Mouse (Mus musculus): ENCODE data around the gene Ube4b.
A peak's percentile ranks its signal among the peaks of the same experiment; 100 is the strongest.
"Not testable (repeated sequence)": the region's sequence is repeated elsewhere in the genome, so short reads cannot be mapped to it uniquely, and the experiment has no call there.

Gene Ube4b

GRCm38 (mm10) chr4:149426325-149427199 lies at the start of gene Ube4b:
Gene Ube4b, minus strand, starts transcription at chr4:149426749.
- DNase-seq (ENCODE audit: low read depth, low spot score): peak; percentile 96
- Histone ChIP-seq H3K27me3 (ENCODE audit: control insufficient read depth, insufficient read depth, low read length, poor library complexity, severe bottlenecking) (no peaks in the 10 kb centered on the region), H3K36me3 (ENCODE audit: control insufficient read depth, insufficient read depth, low read length, poor library complexity, severe bottlenecking) (no peaks in the 10 kb centered on the region)

DNA sequence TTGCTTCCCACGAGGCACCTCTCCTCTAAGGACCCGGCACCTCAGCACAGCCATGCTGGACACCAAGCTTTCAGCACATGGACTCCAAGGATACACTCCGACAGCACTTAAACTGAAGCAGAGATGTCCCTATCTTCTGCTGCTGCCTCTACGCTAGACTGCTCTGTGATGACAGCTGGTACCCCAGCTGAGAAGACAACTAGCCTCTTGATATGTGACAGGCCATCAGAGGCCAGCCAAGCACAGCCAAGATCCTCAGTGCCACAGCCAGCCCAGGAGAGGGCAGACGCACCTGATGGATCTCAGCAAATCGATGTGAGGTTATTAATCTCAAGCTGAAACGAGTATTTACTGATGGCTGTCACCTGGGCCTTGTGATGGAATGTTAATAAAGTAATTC lies 48.5 kb upstream of the Ube4b start:
- no peaks in the 10 kb centered on the region for H3K27me3 ChIP-seq (ENCODE audit: control insufficient read depth, insufficient read depth, low read length, poor library complexity, severe bottlenecking)
- no peak for DNase-seq (ENCODE audit: low read depth, low spot score)
- no peaks in the 10 kb centered on the region; the same call in 1 of the 2 replicates for H3K36me3 ChIP-seq (ENCODE audit: control insufficient read depth, insufficient read depth, low read length, poor library complexity, severe bottlenecking)

DNA sequence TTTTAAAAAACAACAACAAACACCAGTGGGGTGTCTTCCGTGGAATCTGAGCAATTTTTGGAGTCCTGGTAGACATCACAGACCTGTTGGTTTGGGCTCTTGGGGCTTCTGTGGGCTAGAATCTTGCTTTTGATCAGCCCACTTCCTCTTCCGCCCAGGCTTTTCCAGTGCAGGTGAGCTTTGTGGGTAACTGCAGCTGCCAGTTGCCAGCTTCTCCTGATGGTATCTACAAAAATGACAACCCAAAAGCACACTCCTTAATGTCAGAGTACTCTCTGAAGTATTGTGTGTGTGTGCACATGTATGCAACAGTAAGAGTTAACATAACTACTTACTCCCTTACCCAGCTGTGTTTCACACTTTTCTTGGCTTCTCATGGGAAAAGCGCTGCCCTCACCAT lies 43.0 kb upstream of the Ube4b start:
- peaks cover 2% of the 10 kb centered on the region; the same call in 1 of the 2 replicates for H3K36me3 ChIP-seq (ENCODE audit: control insufficient read depth, insufficient read depth, low read length, poor library complexity, severe bottlenecking)
- no peaks in the 10 kb centered on the region for H3K27me3 ChIP-seq (ENCODE audit: control insufficient read depth, insufficient read depth, low read length, poor library complexity, severe bottlenecking)
- peak; percentile 13 for DNase-seq (ENCODE audit: low read depth, low spot score)

GRCm38 (mm10) chr4:149463435-149463950 lies 36.9 kb upstream of the Ube4b start:
- Histone ChIP-seq H3K27me3 (ENCODE audit: control insufficient read depth, insufficient read depth, low read length, poor library complexity, severe bottlenecking) (no peaks in the 10 kb centered on the region), H3K36me3 (ENCODE audit: control insufficient read depth, insufficient read depth, low read length, poor library complexity, severe bottlenecking) (no peaks in the 10 kb centered on the region)
- DNase-seq (ENCODE audit: low read depth, low spot score): no peak

DNA sequence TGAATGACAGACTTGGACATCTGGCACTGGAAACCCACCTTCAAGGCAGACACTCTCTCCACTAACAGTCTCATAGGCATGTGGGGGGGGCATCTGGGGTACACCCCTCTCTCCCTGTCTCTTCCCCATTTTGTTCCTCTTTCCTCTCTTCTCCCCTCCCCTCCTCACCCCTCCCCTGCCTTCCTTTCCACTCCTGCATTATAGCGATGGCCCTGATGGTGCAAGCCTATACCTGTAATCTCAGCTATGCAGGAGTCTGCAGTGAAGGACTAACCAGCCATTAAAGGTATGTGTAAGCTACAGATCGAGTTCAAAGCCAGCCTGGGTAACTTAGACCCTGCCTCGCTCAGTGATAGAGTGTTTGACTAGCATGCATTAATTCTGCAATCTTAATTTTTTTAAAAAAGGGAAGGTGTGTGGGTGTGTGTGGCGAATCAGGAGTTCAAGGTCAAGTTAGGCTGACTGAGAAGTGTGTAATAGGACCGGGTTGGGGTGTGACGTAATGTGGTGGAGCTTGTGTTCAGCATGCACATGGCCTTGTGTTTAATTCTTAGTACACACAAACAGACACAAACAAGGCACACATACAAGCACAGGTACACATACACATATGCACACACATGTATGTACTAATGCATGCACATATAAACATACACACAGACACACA lies 35.9 kb upstream of the Ube4b start:
- Histone ChIP-seq H3K36me3 (ENCODE audit: control insufficient read depth, insufficient read depth, low read length, poor library complexity, severe bottlenecking) (no peaks in the 10 kb centered on the region), H3K27me3 (ENCODE audit: control insufficient read depth, insufficient read depth, low read length, poor library complexity, severe bottlenecking) (no peaks in the 10 kb centered on the region)
- no peak for DNase-seq (ENCODE audit: low read depth, low spot score)

GRCm38 (mm10) chr4:149461579-149462304 lies 35.2 kb upstream of the Ube4b start:
- Histone ChIP-seq H3K27me3 (ENCODE audit: control insufficient read depth, insufficient read depth, low read length, poor library complexity, severe bottlenecking) (no peaks in the 10 kb centered on the region), H3K36me3 (ENCODE audit: control insufficient read depth, insufficient read depth, low read length, poor library complexity, severe bottlenecking) (no peaks in the 10 kb centered on the region)
- DNase-seq (ENCODE audit: low read depth, low spot score): no peak

GRCm38 (mm10) chr4:149460475-149460874 lies 33.9 kb upstream of the Ube4b start:
- DNase-seq (ENCODE audit: low read depth, low spot score); H3K27me3 ChIP-seq (ENCODE audit: control insufficient read depth, insufficient read depth, low read length, poor library complexity, severe bottlenecking); H3K36me3 ChIP-seq (ENCODE audit: control insufficient read depth, insufficient read depth, low read length, poor library complexity, severe bottlenecking): not testable (repeated sequence)

- H3K27me3 ChIP-seq (ENCODE audit: control insufficient read depth, insufficient read depth, low read length, poor library complexity, severe bottlenecking): no peaks in the 10 kb centered on the region
- no peak for DNase-seq (ENCODE audit: low read depth, low spot score)
Measured at GRCm38 (mm10) chr4:149459425-149459824, 32.9 kb upstream of the Ube4b start.

DNA sequence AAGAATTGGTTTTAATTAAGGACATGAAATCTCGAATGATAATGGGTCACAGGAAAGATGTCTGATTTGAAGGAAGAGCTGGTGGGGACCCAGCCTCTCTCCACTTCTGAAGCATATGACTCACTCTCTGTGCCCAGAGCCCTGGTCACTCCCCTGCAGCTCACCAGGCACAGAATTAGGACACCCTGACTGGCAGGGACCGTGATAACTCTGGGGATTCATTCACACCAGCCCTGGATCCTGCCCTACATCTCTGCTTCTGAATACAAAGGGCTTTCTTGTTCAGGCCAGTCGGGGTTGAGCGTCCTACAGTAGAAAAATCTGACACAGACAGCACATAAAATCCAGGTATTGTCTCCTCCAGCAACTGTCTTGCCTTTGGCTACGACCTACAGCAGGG lies 32.0 kb upstream of the Ube4b start:
- no peaks in the 10 kb centered on the region for H3K36me3 ChIP-seq (ENCODE audit: control insufficient read depth, insufficient read depth, low read length, poor library complexity, severe bottlenecking)

More at GRCm38 (mm10) chr4:149459425-149459824, 32.9 kb upstream of the Ube4b start:
- no peaks in the 10 kb centered on the region for H3K36me3 ChIP-seq (ENCODE audit: control insufficient read depth, insufficient read depth, low read length, poor library complexity, severe bottlenecking)

GRCm38 (mm10) chr4:149457831-149458430 lies 31.4 kb upstream of the Ube4b start:
- Histone ChIP-seq H3K27me3 (ENCODE audit: control insufficient read depth, insufficient read depth, low read length, poor library complexity, severe bottlenecking) (no peaks in the 10 kb centered on the region), H3K36me3 (ENCODE audit: control insufficient read depth, insufficient read depth, low read length, poor library complexity, severe bottlenecking) (no peaks in the 10 kb centered on the region)
- DNase-seq (ENCODE audit: low read depth, low spot score): no peak

More for the DNA sequence above, 32.0 kb upstream of the Ube4b start:
- no peaks in the 10 kb centered on the region for H3K27me3 ChIP-seq (ENCODE audit: control insufficient read depth, insufficient read depth, low read length, poor library complexity, severe bottlenecking)
- no peak for DNase-seq (ENCODE audit: low read depth, low spot score)

GRCm38 (mm10) chr4:149457163-149457562 lies 30.6 kb upstream of the Ube4b start:
- not testable (repeated sequence) for H3K27me3 ChIP-seq (ENCODE audit: control insufficient read depth, insufficient read depth, low read length, poor library complexity, severe bottlenecking); DNase-seq (ENCODE audit: low read depth, low spot score); H3K36me3 ChIP-seq (ENCODE audit: control insufficient read depth, insufficient read depth, low read length, poor library complexity, severe bottlenecking)

GRCm38 (mm10) chr4:149454879-149455278 lies 28.3 kb upstream of the Ube4b start, which contains the start of gene Rbp7:
Gene Rbp7, minus strand, starts transcription at chr4:149454978.
- H3K36me3 ChIP-seq (ENCODE audit: control insufficient read depth, insufficient read depth, low read length, poor library complexity, severe bottlenecking): no peaks in the 10 kb centered on the region
- DNase-seq (ENCODE audit: low read depth, low spot score): no peak
- H3K27me3 ChIP-seq (ENCODE audit: control insufficient read depth, insufficient read depth, low read length, poor library complexity, severe bottlenecking): no peaks in the 10 kb centered on the region

GRCm38 (mm10) chr4:149454263-149454662 lies 27.7 kb upstream of the Ube4b start:
- Histone ChIP-seq H3K36me3 (ENCODE audit: control insufficient read depth, insufficient read depth, low read length, poor library complexity, severe bottlenecking) (no peaks in the 10 kb centered on the region), H3K27me3 (ENCODE audit: control insufficient read depth, insufficient read depth, low read length, poor library complexity, severe bottlenecking) (no peaks in the 10 kb centered on the region)
- DNase-seq (ENCODE audit: low read depth, low spot score): no peak

- Histone ChIP-seq H3K27me3 (ENCODE audit: control insufficient read depth, insufficient read depth, low read length, poor library complexity, severe bottlenecking) (no peaks in the 10 kb centered on the region), H3K36me3 (ENCODE audit: control insufficient read depth, insufficient read depth, low read length, poor library complexity, severe bottlenecking) (no peaks in the 10 kb centered on the region)
- DNase-seq (ENCODE audit: low read depth, low spot score): peak; percentile 44
Measured at GRCm38 (mm10) chr4:149453656-149454055, 27.1 kb upstream of the Ube4b start.
